Mouse (Mus musculus): ENCODE data around the gene Kcnq1. TPM values are rescaled to one million over a fixed set of nuclear protein-coding genes. Genes with fewer than 3 reads are reported as not detected.

The Kcnq1 gene
- polyA plus RNA-seq, 1 experiment from 2014 or later, result 0.63 TPM

GRCm38 (mm10) chr7:143160057-143160456 is 53.9 kb downstream of the Kcnq1 start:
- ATAC-seq (no peak), DNase-seq (no peak)
- Histone ChIP-seq H3K4me3 (ENCODE audit: low read depth, low read length) (no peak overlapping the region), H3K4me2 (ENCODE audit: low read depth, low read length) (no peak overlapping the region), H3K36me3 (replicated peaks; ENCODE audit: insufficient read depth, low read length) (no peaks in the 10 kb centered on the region), H3K9ac (replicated peaks) (no peak overlapping the region), H3K4me1 (ENCODE audit: insufficient read depth) (peaks cover 3% of the 10 kb centered on the region; the same call in 1 of the 2 replicates), H3K27me3 (ENCODE audit: insufficient read depth, low read length) (no peaks in the 10 kb centered on the region), H3K27ac (ENCODE audit: low read depth) (no peak overlapping the region), H3K9me3 (ENCODE audit: low read length) (no peaks in the 10 kb centered on the region)
- TF ChIP-seq EP300 (IDR thresholded peaks at IDR 0.05; ENCODE audit: low read depth), result no peak
- 63% methylated on average over 5 of the region's 5 CpGs for WGBS (ENCODE audit: insufficient replicate concordance)

- ATAC-seq (no peak), DNase-seq (no peak)
- 58% methylated on average over 3 of the region's 3 CpGs for WGBS (ENCODE audit: insufficient replicate concordance)
- no peaks in the 10 kb centered on the region for H3K4me1 ChIP-seq (ENCODE audit: insufficient read depth)
- H3K4me3 ChIP-seq (ENCODE audit: low read depth, low read length), result no peak overlapping the region
- H3K9ac ChIP-seq (replicated peaks), result no peak overlapping the region
- no peaks in the 10 kb centered on the region for H3K36me3 ChIP-seq (replicated peaks; ENCODE audit: insufficient read depth, low read length)
- H3K9me3 ChIP-seq (ENCODE audit: low read length), result no peaks in the 10 kb centered on the region
- H3K27ac ChIP-seq (ENCODE audit: low read depth), result no peak overlapping the region
- H3K4me2 ChIP-seq (ENCODE audit: low read depth, low read length), result no peak overlapping the region
- no peaks in the 10 kb centered on the region for H3K27me3 ChIP-seq (ENCODE audit: insufficient read depth, low read length)
- TF ChIP-seq CTCF (IDR thresholded peaks at IDR 0.05; ENCODE audit: low read depth) (no peak), EP300 (IDR thresholded peaks at IDR 0.05; ENCODE audit: low read depth) (no peak)
Observed at GRCm38 (mm10) chr7:143162051-143162450, 55.9 kb downstream of the Kcnq1 start.

- no peaks in the 10 kb centered on the region for H3K9me3 ChIP-seq (ENCODE audit: low read length)
- TF ChIP-seq EP300 (IDR thresholded peaks at IDR 0.05; ENCODE audit: low read depth), result no peak
- H3K27me3 ChIP-seq (ENCODE audit: insufficient read depth, low read length), result no peaks in the 10 kb centered on the region
- H3K4me1 ChIP-seq (ENCODE audit: insufficient read depth), result no peaks in the 10 kb centered on the region
- DNase-seq, result no peak
- ATAC-seq, result no peak
- no peak overlapping the region for H3K27ac ChIP-seq (ENCODE audit: low read depth)
- no peak overlapping the region for H3K4me3 ChIP-seq (ENCODE audit: low read depth, low read length)
- H3K4me2 ChIP-seq (ENCODE audit: low read depth, low read length), result no peak overlapping the region
- no peaks in the 10 kb centered on the region for H3K36me3 ChIP-seq (replicated peaks; ENCODE audit: insufficient read depth, low read length)
- H3K9ac ChIP-seq (replicated peaks), result no peak overlapping the region
Observed at GRCm38 (mm10) chr7:143164074-143164473, 57.9 kb downstream of the Kcnq1 start.

GRCm38 (mm10) chr7:143165687-143166265 is 59.6 kb downstream of the Kcnq1 start:
- Histone ChIP-seq H3K9ac (replicated peaks) (no peak overlapping the region), H3K27ac (ENCODE audit: low read depth) (no peak overlapping the region), H3K36me3 (replicated peaks; ENCODE audit: insufficient read depth, low read length) (no peaks in the 10 kb centered on the region), H3K27me3 (ENCODE audit: insufficient read depth, low read length) (no peaks in the 10 kb centered on the region), H3K4me3 (ENCODE audit: low read depth, low read length) (no peak overlapping the region), H3K9me3 (ENCODE audit: low read length) (no peaks in the 10 kb centered on the region), H3K4me2 (ENCODE audit: low read depth, low read length) (no peak overlapping the region), H3K4me1 (ENCODE audit: insufficient read depth) (no peaks in the 10 kb centered on the region)
- no peak for DNase-seq
- 65% methylated on average over 7 of the region's 7 CpGs for WGBS (ENCODE audit: insufficient replicate concordance)
- ATAC-seq, result no peak
- TF ChIP-seq EP300 (IDR thresholded peaks at IDR 0.05; ENCODE audit: low read depth) (no peak), CTCF (IDR thresholded peaks at IDR 0.05; ENCODE audit: low read depth) (no peak)

GRCm38 (mm10) chr7:143167275-143167674 is 61.1 kb downstream of the Kcnq1 start:
- WGBS (ENCODE audit: insufficient replicate concordance), result 50% methylated on average over 3 of the region's 3 CpGs

GRCm38 (mm10) chr7:143169371-143169770 is 63.2 kb downstream of the Kcnq1 start:
- DNase-seq, result no peak
- no peak for TF ChIP-seq EP300 (IDR thresholded peaks at IDR 0.05; ENCODE audit: low read depth)
- TF ChIP-seq CTCF (IDR thresholded peaks at IDR 0.05; ENCODE audit: low read depth), result no peak
- Histone ChIP-seq H3K9me3 (ENCODE audit: low read length) (no peaks in the 10 kb centered on the region), H3K27ac (ENCODE audit: low read depth) (no peak overlapping the region), H3K4me1 (ENCODE audit: insufficient read depth) (no peaks in the 10 kb centered on the region), H3K4me3 (ENCODE audit: low read depth, low read length) (no peak overlapping the region), H3K9ac (replicated peaks) (no peak overlapping the region), H3K27me3 (ENCODE audit: insufficient read depth, low read length) (no peaks in the 10 kb centered on the region), H3K4me2 (ENCODE audit: low read depth, low read length) (no peak overlapping the region), H3K36me3 (replicated peaks; ENCODE audit: insufficient read depth, low read length) (no peaks in the 10 kb centered on the region)
- no peak for ATAC-seq
- 64% methylated on average over 3 of the region's 3 CpGs for WGBS (ENCODE audit: insufficient replicate concordance)

More at GRCm38 (mm10) chr7:143167275-143167674, 61.1 kb downstream of the Kcnq1 start:
- no peak for ATAC-seq
- Histone ChIP-seq H3K27ac (ENCODE audit: low read depth) (no peak overlapping the region), H3K4me2 (ENCODE audit: low read depth, low read length) (no peak overlapping the region), H3K36me3 (replicated peaks; ENCODE audit: insufficient read depth, low read length) (no peaks in the 10 kb centered on the region), H3K4me3 (ENCODE audit: low read depth, low read length) (no peak overlapping the region), H3K9me3 (ENCODE audit: low read length) (no peaks in the 10 kb centered on the region), H3K9ac (replicated peaks) (no peak overlapping the region), H3K4me1 (ENCODE audit: insufficient read depth) (no peaks in the 10 kb centered on the region), H3K27me3 (ENCODE audit: insufficient read depth, low read length) (no peaks in the 10 kb centered on the region)
- DNase-seq, result no peak
- TF ChIP-seq EP300 (IDR thresholded peaks at IDR 0.05; ENCODE audit: low read depth) (no peak), CTCF (IDR thresholded peaks at IDR 0.05; ENCODE audit: low read depth) (no peak)
